Mouse (Mus musculus) hindbrain, embryonic 11.5 days (tissue): ENCODE measurements at regions not wholly inside any gene's neighbourhood (a gene's known extent, or its start where the extent isn't known, plus 50 kb on each side); places are given as distances from the start of the nearest gene placed in this dataset.

Experiments used
- ATAC-seq: fragments of 200-750 bp; cut with Nextera tagmentation; 2 replicates; pipeline ENCODE4 v1.8.0; 2017; ENCODE audit warnings: mild to moderate bottlenecking, moderate TSS enrichment, moderate library complexity; ENCODE audit not compliant: low FRiP score
- DNase-seq: peaks from one replicate; pipeline ENCODE4 v3.0.0-alpha.2; 2015; ENCODE audit warnings: low spot score
- H3K27ac ChIP-seq: fragments of 300-500 bp; sonication (generic); 2 replicates; pipeline ENCODE4 v1.5.1; 2014; ENCODE audit warnings: mild to moderate bottlenecking, low read depth, low read length
- H3K27me3 ChIP-seq: fragments of 300-500 bp; sonication (generic); 2 replicates; pipeline ENCODE4 v1.6.1; 2014; ENCODE audit warnings: mild to moderate bottlenecking, low read length, moderate library complexity, mixed read lengths; ENCODE audit not compliant: control insufficient read depth, insufficient read depth
- H3K36me3 ChIP-seq: fragments of 300-500 bp; sonication (generic); 2 replicates; pipeline ENCODE4 v1.6.1; 2014; ENCODE audit warnings: mild to moderate bottlenecking, low read length, moderate library complexity, mixed read lengths; ENCODE audit not compliant: control insufficient read depth, insufficient read depth
- H3K4me1 ChIP-seq: fragments of 300-500 bp; sonication (generic); replicated peaks from 2 replicates; pipeline ENCODE4 v1.6.1; 2014; ENCODE audit warnings: low read length, mixed read lengths; ENCODE audit not compliant: control insufficient read depth, insufficient read depth
- H3K4me2 ChIP-seq: fragments of 300-500 bp; sonication (generic); replicated peaks from 2 replicates; pipeline ENCODE4 v1.6.1; 2014; ENCODE audit warnings: mild to moderate bottlenecking, low read depth, low read length
- H3K4me3 ChIP-seq: fragments of 300-500 bp; sonication (generic); 2 replicates; pipeline ENCODE4 v1.5.1; 2014; ENCODE audit warnings: low read depth, low read length
- H3K9ac ChIP-seq: fragments of 300-500 bp; sonication (generic); 2 replicates; pipeline ENCODE4 v1.6.1; 2014; ENCODE audit warnings: low read depth, low read length
- H3K9me3 ChIP-seq: fragments of 300-500 bp; sonication (generic); 2 replicates; pipeline ENCODE4 v1.6.1; 2016; ENCODE audit warnings: low read length; ENCODE audit not compliant: control insufficient read depth
- WGBS: fragments of 180-500 bp; shearing (Covaris S2); extraction: QIAGEN DNeasy Blood & Tissue Kit; methylation state at CpG from one replicate; pipeline ENCODE4 v1.1.7; 2014; 5-methylcytosine and 5-hydroxymethylcytosine counted together

GRCm38 (mm10) chr12:107118364-107118763, 370.1 kb upstream of the 3110018I06Rik start:
- DNase-seq = no peak
- Histone ChIP-seq H3K36me3 (no peaks in the 10 kb centered on the region), H3K27ac (no peak overlapping the region), H3K9me3 (no peaks in the 10 kb centered on the region), H3K9ac (no peak overlapping the region), H3K27me3 (no peaks in the 10 kb centered on the region), H3K4me1 (peaks cover 3% of the 10 kb centered on the region; the same call in 1 of the 2 replicates), H3K4me3 (no peak overlapping the region), H3K4me2 (no peak overlapping the region)
- ATAC-seq = no peak
- 83% methylated on average over 3 of the region's 3 CpGs for WGBS

GRCm38 (mm10) chr12:107119076-107119475, 369.4 kb upstream of the 3110018I06Rik start:
- Histone ChIP-seq H3K9ac (no peak overlapping the region), H3K27ac (no peak overlapping the region), H3K36me3 (no peaks in the 10 kb centered on the region), H3K9me3 (no peaks in the 10 kb centered on the region), H3K4me3 (no peak overlapping the region), H3K27me3 (no peaks in the 10 kb centered on the region), H3K4me1 (peaks cover 3% of the 10 kb centered on the region; the same call in 1 of the 2 replicates), H3K4me2 (no peak overlapping the region)
- ATAC-seq = no peak
- no peak for DNase-seq
- WGBS = 77% methylated on average over 10 of the region's 10 CpGs

DNA sequence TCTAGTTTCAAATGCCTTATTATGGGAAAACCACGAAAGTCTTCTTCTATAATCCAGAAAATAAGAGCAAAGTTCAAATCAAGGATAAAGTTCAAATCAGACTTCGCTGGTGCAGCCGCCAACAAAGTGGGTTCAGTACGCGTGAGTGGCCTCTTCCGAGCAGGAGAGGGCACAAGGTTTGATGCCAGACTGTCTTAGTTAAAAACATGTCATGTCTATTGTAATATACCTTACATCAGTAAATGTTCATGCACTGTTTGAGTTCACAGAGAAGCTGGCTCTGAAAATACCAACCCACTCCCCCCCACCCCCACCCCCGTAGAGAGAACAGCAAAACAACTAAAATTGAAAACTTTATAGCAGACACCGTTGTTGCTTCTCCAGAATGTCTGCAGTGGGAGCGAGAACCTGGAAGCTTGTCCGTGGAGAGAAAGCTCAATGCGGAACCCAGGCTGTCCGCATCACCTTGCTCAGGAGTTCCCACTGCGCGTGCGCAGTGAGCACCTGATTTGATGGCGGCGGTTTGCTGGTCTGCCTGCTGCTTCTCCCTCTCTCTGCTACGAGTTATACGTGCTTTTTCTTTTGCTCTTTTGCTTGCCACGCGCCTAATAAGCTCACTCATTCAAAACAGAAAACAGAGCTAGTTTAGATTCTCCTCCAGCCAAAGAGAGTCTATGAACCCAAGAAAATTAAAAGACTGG, 367.8 kb upstream of the 3110018I06Rik start:
- DNase-seq (no peak), ATAC-seq (no peak)
- no peak overlapping the region for H3K27ac ChIP-seq
- H3K9me3 ChIP-seq = no peaks in the 10 kb centered on the region
- no peak overlapping the region for H3K4me2 ChIP-seq
- peaks cover 3% of the 10 kb centered on the region; the same call in 1 of the 2 replicates for H3K4me1 ChIP-seq
- WGBS = 94% methylated on average over 21 of the region's 21 CpGs
- no peak overlapping the region for H3K9ac ChIP-seq
- H3K27me3 ChIP-seq = no peaks in the 10 kb centered on the region
- H3K36me3 ChIP-seq = no peaks in the 10 kb centered on the region
- no peak overlapping the region for H3K4me3 ChIP-seq

GRCm38 (mm10) chr12:107121990-107122389, 366.4 kb upstream of the 3110018I06Rik start:
- Histone ChIP-seq H3K27ac (no peak overlapping the region), H3K9ac (no peak overlapping the region), H3K4me3 (no peak overlapping the region), H3K27me3 (no peaks in the 10 kb centered on the region), H3K9me3 (no peaks in the 10 kb centered on the region), H3K4me2 (no peak overlapping the region), H3K36me3 (no peaks in the 10 kb centered on the region), H3K4me1 (peaks cover 3% of the 10 kb centered on the region; the same call in 1 of the 2 replicates)
- 56% methylated on average over 4 of the region's 4 CpGs for WGBS
- no peak for ATAC-seq
- no peak for DNase-seq

DNA sequence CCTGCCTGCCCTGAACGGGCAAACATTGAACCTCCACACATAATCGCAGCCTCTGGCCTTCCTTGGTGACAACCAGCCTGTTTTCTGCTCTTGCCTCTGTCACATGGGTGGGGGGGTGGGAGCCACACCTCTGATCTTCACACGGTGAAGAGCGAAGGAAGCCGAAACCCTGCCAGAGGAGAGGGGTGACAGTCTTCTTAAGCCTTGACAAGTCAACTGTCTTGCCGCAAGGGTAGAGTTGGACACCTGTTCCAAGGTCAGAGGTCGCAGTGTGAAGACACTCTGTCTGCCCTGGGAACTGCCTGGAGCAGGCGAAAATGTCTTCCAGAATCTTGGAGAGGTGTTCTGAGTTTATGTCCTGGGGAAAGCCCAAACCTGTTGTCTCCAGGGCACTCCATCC, 364.8 kb upstream of the 3110018I06Rik start:
- H3K4me3 ChIP-seq = no peak overlapping the region
- H3K9ac ChIP-seq = no peak overlapping the region
- no peak overlapping the region for H3K4me2 ChIP-seq
- H3K36me3 ChIP-seq = no peaks in the 10 kb centered on the region
- DNase-seq = no peak
- H3K27me3 ChIP-seq = no peaks in the 10 kb centered on the region
- H3K27ac ChIP-seq = no peak overlapping the region
- no peaks in the 10 kb centered on the region for H3K9me3 ChIP-seq
- WGBS = 89% methylated on average over 8 of the region's 8 CpGs
- ATAC-seq = no peak
- peaks cover 3% of the 10 kb centered on the region; the same call in 1 of the 2 replicates for H3K4me1 ChIP-seq

DNA sequence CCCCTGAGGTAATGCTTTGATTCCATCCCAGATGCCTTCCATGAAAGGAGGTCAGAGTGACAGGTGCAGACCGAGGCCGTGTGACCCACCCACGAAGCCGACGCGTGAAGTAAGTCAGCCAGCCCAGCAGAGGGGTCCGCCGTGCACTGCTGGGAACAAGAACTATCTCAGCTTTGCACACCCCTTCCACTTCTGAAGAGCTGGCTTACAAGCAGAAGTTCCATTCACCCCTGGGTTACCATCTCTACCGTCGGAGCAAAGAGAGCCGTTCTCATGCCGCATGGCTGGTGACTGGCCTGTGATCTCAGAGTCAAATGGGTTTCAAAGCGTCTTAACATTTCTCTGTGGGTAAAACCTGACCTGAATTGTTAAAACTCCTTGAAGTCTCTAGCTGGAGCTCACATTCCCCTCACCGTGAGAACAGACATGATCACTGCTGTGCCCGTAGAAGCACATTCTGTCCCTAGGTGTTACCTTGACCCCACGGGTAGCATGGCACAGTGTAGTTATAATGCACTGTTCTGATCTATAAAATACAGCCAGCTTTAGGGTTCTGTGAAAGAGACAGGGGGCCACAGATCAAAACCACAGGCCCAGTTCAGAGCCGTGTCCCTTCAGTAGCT, 364.1 kb upstream of the 3110018I06Rik start:
- H3K27me3 ChIP-seq = no peaks in the 10 kb centered on the region
- H3K36me3 ChIP-seq = no peaks in the 10 kb centered on the region
- H3K9me3 ChIP-seq = no peaks in the 10 kb centered on the region
- ATAC-seq (no peak), DNase-seq (no peak)
- no peak overlapping the region for H3K9ac ChIP-seq
- no peak overlapping the region for H3K4me2 ChIP-seq
- 92% methylated on average over 17 of the region's 17 CpGs for WGBS
- no peak overlapping the region for H3K4me3 ChIP-seq
- peaks cover 3% of the 10 kb centered on the region; the same call in 1 of the 2 replicates for H3K4me1 ChIP-seq
- H3K27ac ChIP-seq = no peak overlapping the region

DNA sequence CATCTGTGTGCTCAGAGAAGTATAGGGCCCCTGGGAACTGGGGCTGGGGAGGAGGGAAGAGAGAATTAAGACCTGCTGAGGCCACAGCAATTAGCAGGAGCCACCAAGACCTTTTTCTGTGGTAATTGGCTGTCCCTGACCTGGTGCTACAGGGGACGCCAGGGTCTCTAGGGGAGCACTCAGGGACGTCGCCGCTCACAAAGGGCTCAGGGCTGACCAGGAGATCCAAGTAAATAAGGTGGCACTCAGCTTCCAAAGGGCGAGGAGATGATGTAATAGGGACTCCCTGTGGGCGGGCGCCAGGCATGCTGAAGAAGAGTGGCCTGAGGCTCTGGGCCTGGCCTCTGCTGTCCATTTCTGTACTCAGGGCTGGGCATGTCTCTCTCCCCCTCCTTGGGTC, 363.2 kb upstream of the 3110018I06Rik start:
- 71% methylated on average over 7 of the region's 7 CpGs for WGBS
- H3K27ac ChIP-seq = no peak overlapping the region
- H3K4me2 ChIP-seq = no peak overlapping the region
- no peaks in the 10 kb centered on the region for H3K36me3 ChIP-seq
- DNase-seq = no peak
- no peak overlapping the region for H3K9ac ChIP-seq
- H3K4me3 ChIP-seq = no peak overlapping the region
- H3K27me3 ChIP-seq = no peaks in the 10 kb centered on the region
- no peaks in the 10 kb centered on the region for H3K9me3 ChIP-seq
- no peak for ATAC-seq
- peaks cover 3% of the 10 kb centered on the region; the same call in 1 of the 2 replicates for H3K4me1 ChIP-seq

DNA sequence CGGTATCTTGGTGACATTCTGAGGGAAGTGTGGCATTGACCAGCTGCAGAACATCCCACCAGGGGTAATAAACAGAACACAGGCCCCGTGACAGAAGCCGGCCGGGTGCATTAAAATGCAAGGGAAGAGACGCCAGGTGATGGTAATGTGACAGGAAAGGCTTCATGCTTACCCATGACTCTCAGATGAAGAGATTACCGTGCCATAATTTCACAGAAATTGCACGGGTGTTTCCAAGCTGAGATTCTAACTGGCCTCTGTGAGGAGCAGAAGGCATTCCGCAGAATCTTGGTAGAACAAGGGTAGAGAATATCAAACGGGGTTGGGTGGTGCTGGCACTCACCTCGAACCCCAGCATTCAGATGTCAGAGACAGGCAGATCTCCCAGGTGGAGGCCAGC, 362.4 kb upstream of the 3110018I06Rik start:
- peaks cover 3% of the 10 kb centered on the region; the same call in 1 of the 2 replicates for H3K4me1 ChIP-seq
- no peak overlapping the region for H3K4me3 ChIP-seq
- no peaks in the 10 kb centered on the region for H3K36me3 ChIP-seq
- WGBS = 87% methylated on average over 10 of the region's 10 CpGs
- H3K9ac ChIP-seq = no peak overlapping the region
- ATAC-seq = no peak
- H3K4me2 ChIP-seq = no peak overlapping the region
- no peak for DNase-seq
- H3K9me3 ChIP-seq = no peaks in the 10 kb centered on the region
- H3K27me3 ChIP-seq = no peaks in the 10 kb centered on the region
- no peak overlapping the region for H3K27ac ChIP-seq

DNA sequence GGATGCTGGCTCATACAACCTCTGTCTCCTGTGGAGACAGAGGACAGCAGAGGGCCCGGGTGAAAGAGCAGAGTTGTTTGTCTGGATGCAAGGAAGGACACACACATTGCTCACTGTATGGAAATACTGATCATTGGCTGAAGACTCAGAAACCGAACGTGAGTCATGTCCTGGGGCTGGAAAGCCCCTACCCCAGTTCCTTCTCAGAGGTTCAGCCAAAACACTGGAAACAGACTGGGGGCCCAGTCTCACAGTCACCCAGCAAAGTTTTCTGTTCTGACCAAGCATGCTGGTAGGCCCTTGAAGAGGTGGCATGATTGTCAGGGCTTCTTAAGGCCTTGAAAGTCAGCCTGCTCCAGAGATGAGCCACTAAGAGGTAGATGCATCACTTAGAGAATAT, 360.8 kb upstream of the 3110018I06Rik start:
- Histone ChIP-seq H3K27ac (no peak overlapping the region), H3K9ac (no peak overlapping the region), H3K9me3 (no peaks in the 10 kb centered on the region), H3K27me3 (no peaks in the 10 kb centered on the region), H3K4me1 (no peaks in the 10 kb centered on the region), H3K4me3 (no peak overlapping the region), H3K4me2 (no peak overlapping the region), H3K36me3 (no peaks in the 10 kb centered on the region)
- ATAC-seq = no peak
- no peak for DNase-seq
- 87% methylated on average over 3 of the region's 3 CpGs for WGBS
